ENCODE assay signal across 8 mouse cellular contexts in the genomic region with DNA sequence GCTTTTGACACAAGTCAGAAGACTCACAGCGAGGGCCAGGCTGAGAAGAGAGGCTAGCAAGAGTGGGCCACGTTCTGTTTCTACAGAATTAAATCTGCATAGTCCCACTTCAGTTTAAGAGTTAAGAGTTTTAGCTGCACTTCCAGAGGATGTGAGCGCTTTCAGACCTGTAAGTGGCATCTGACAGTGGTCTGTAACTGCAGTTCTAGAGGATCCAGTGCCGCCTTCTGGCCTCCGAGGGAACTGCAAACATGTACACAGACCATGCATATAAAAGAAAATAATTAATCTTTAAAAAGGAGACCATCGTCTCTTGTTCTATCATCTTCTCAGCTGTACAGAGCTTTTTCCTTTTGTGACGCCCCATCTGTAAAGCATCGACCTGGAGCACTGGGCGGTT. TPM values are rescaled to one million over a fixed set of nuclear protein-coding genes. Genes with fewer than 3 reads are reported as not detected.
A peak's percentile ranks its signal among the peaks of the same experiment; 100 is the strongest.
DNase-seq lines count a peak whose midpoint lies in the region; ATAC-seq and TF ChIP-seq lines count a peak whose summit lies in the region.

No protein-coding gene starts in this region.

- peak; percentile 53; the same call in 1 of the 2 replicates for TF ChIP-seq CTCF in liver, adult 2 months (IDR thresholded peaks at IDR 0.05; ENCODE audit: low read depth, low read length)
- TF ChIP-seq CTCF in hindbrain, postnatal 0 days (IDR thresholded peaks at IDR 0.05; ENCODE audit: low read depth): peak; percentile 88
- TF ChIP-seq CTCF in midbrain, postnatal 0 days (IDR thresholded peaks at IDR 0.05): peak; percentile 87

- TF ChIP-seq POLR2A in liver, adult 2 months (IDR thresholded peaks at IDR 0.05; ENCODE audit: extremely low read depth, insufficient read depth, low read length): no peak

- no peak overlapping the region for H3K9ac ChIP-seq in liver, adult 2 months (ENCODE audit: low read depth, low read length)
- no peak overlapping the region for H3K9ac ChIP-seq in liver, embryonic 12.5 days
- H3K9ac ChIP-seq in hindbrain, postnatal 0 days (replicated peaks; ENCODE audit: low read length): no peak overlapping the region
- no peak overlapping the region for H3K9ac ChIP-seq in midbrain, postnatal 0 days (replicated peaks; ENCODE audit: low read length, poor library complexity, severe bottlenecking)

- no peak for ATAC-seq in liver, embryonic 12.5 days
- ATAC-seq in hindbrain, postnatal 0 days: 0 out of 2 replicates have a peak, but pooled peaks have one; percentile 56
- ATAC-seq in midbrain, postnatal 0 days (ENCODE audit: low FRiP score): no peak

- no peaks in the 10 kb centered on the region for H3K36me3 ChIP-seq in liver, adult 2 months (ENCODE audit: control insufficient read depth, insufficient read depth, low read length)
- no peaks in the 10 kb centered on the region for H3K36me3 ChIP-seq in liver, embryonic 12.5 days
- H3K36me3 ChIP-seq in hindbrain, postnatal 0 days (ENCODE audit: insufficient read depth, low read length): no peaks in the 10 kb centered on the region
- no peaks in the 10 kb centered on the region for H3K36me3 ChIP-seq in midbrain, postnatal 0 days (ENCODE audit: insufficient read depth, low read length)

- H3K4me2 ChIP-seq in liver, embryonic 12.5 days: no peak overlapping the region
- no peak overlapping the region for H3K4me2 ChIP-seq in hindbrain, postnatal 0 days (ENCODE audit: low read depth, low read length)
- no peak overlapping the region for H3K4me2 ChIP-seq in midbrain, postnatal 0 days (ENCODE audit: low read depth, low read length, poor library complexity, severe bottlenecking)

- H3K27me3 ChIP-seq in liver, adult 2 months (ENCODE audit: control insufficient read depth, insufficient read depth, low read length): 0 out of 2 replicates have a peak, but pooled peaks cover 3% of the 10 kb centered on the region
- H3K27me3 ChIP-seq in liver, embryonic 12.5 days (replicated peaks): no peaks in the 10 kb centered on the region
- H3K27me3 ChIP-seq in hindbrain, postnatal 0 days (ENCODE audit: insufficient read depth, low read length): no peaks in the 10 kb centered on the region
- H3K27me3 ChIP-seq in midbrain, postnatal 0 days (ENCODE audit: insufficient read depth, low read length): no peaks in the 10 kb centered on the region

- 34% methylated on average over 9 of the region's 9 CpGs for WGBS in liver, adult 2 months
- WGBS in liver, embryonic 12.5 days (ENCODE audit: insufficient replicate concordance): 32% methylated on average over 9 of the region's 9 CpGs
- 33% methylated on average over 9 of the region's 9 CpGs for WGBS in hindbrain, postnatal 0 days
- WGBS in midbrain, postnatal 0 days: 26% methylated on average over 9 of the region's 9 CpGs

- H3K4me1 ChIP-seq in liver, adult 2 months (ENCODE audit: control insufficient read depth, insufficient read depth, low read length): no peaks in the 10 kb centered on the region
- no peaks in the 10 kb centered on the region for H3K4me1 ChIP-seq in liver, embryonic 12.5 days
- no peaks in the 10 kb centered on the region for H3K4me1 ChIP-seq in hindbrain, postnatal 0 days (ENCODE audit: insufficient read depth, low read length)
- no peaks in the 10 kb centered on the region for H3K4me1 ChIP-seq in midbrain, postnatal 0 days (ENCODE audit: insufficient read depth, low read length)

- H3K4me3 ChIP-seq in liver, adult 2 months (ENCODE audit: insufficient read depth, low read depth, low read length): no peak overlapping the region
- no peak overlapping the region for H3K4me3 ChIP-seq in liver, embryonic 12.5 days
- no peak overlapping the region for H3K4me3 ChIP-seq in hindbrain, postnatal 0 days (ENCODE audit: low read length)
- H3K4me3 ChIP-seq in midbrain, postnatal 0 days (ENCODE audit: low read depth, low read length): no peak overlapping the region

- no peaks in the 10 kb centered on the region for H3K9me3 ChIP-seq in liver, embryonic 12.5 days (replicated peaks)
- H3K9me3 ChIP-seq in hindbrain, postnatal 0 days (ENCODE audit: low read length): no peaks in the 10 kb centered on the region
- H3K9me3 ChIP-seq in midbrain, postnatal 0 days (ENCODE audit: low read length): no peaks in the 10 kb centered on the region

- peak; percentile 66 for DNase-seq in adrenal gland, postnatal 10 days
- DNase-seq in adrenal gland, adult 8-10 months: no peak
- DNase-seq in liver, adult 2 months (ENCODE audit: extremely low read depth, low read depth, low spot score): peak; percentile 11
- DNase-seq in cerebellum, postnatal 25 days: peak; percentile 47 to 73
- peak; percentile 74 for DNase-seq in hindbrain, postnatal 0 days (ENCODE audit: low spot score)
- peak; percentile 66 for DNase-seq in midbrain, postnatal 0 days (ENCODE audit: low spot score)
- no peak for DNase-seq in MN1 (ENCODE audit: low spot score)

- no peaks in the 10 kb centered on the region for H3K79me2 ChIP-seq in liver, adult 2 months (ENCODE audit: control insufficient read depth, insufficient read depth, low read length)

- no peak overlapping the region for H3K27ac ChIP-seq in liver, adult 2 months (replicated peaks; ENCODE audit: insufficient read depth, low read depth, low read length)
- no peak overlapping the region for H3K27ac ChIP-seq in liver, embryonic 12.5 days
- no peak overlapping the region for H3K27ac ChIP-seq in hindbrain, postnatal 0 days
- H3K27ac ChIP-seq in midbrain, postnatal 0 days (ENCODE audit: low read depth, low read length): no peak overlapping the region

RNA-seq across cellular contexts. Expression of a gene that starts 9.8 kb away (rescaled TPM):
- 1 to 10 TPM; 3.2 to 3.4 TPM for total RNA-seq in adrenal gland, postnatal 10 days (2021)
- total RNA-seq in adrenal gland, adult 8-10 months (2022): 1 to 10 TPM; 3.8 to 7.0 (median 4.3) TPM
- 0.07 TPM in 1 of 2 replicates, not detected in the other for total RNA-seq in liver, adult 2 months (2014; rRNA removed)
- polyA plus RNA-seq in liver, adult 2 months (2012; rRNA removed): not detected in 2 replicates
- not detected in 2 replicates for polyA plus RNA-seq in liver, embryonic 12.5 days (2016; fragmentation: Nextera tagmentation; extraction: Ambion mirVana)
- 67.3 and 80.5 TPM in 2 replicates for total RNA-seq in hindbrain, postnatal 0 days (2014; rRNA removed)
- 22.0 and 25.0 TPM in 2 replicates for polyA plus RNA-seq in hindbrain, postnatal 0 days (2015; fragmentation: Nextera tagmentation; extraction: Ambion mirVana)
- total RNA-seq in midbrain, postnatal 0 days (2014; rRNA removed): 101 and 104 TPM in 2 replicates
- polyA plus RNA-seq in midbrain, postnatal 0 days (2015; fragmentation: Nextera tagmentation; extraction: Ambion mirVana): 21.4 and 26.6 TPM in 2 replicates

Comparison
In these comparisons a context has a peak if more than half of its experiments do, and no peak if none do; other contexts are left out.
1. DNase-seq: peak in adrenal gland, postnatal 10 days (single experiment), liver, adult 2 months (single experiment), cerebellum, postnatal 25 days (2 of 2), hindbrain, postnatal 0 days (single experiment) and midbrain, postnatal 0 days (single experiment); none in adrenal gland, adult 8-10 months (single experiment) and MN1 (single experiment).
2. Peak in every context shown above with its lines, with median percentiles within 50 percentile points of each other: CTCF ChIP-seq.